Mouse (Mus musculus) liver, embryonic 12.5 days (tissue): ENCODE measurements around the gene Map2. TPM values are rescaled to one million over a fixed set of nuclear protein-coding genes. Genes with fewer than 3 reads are reported as not detected.

Source experiments
- ATAC-seq: fragments of 200-750 bp; cut with Nextera tagmentation; 2 replicates; pipeline ENCODE4 v1.8.0; 2017; ENCODE audit warnings: moderate number of reproducible peaks, mild to moderate bottlenecking, moderate library complexity
- H3K27ac ChIP-seq: fragments of 300-500 bp; sonication (generic); 2 replicates; pipeline ENCODE4 v1.5.1; 2016; ENCODE audit warnings: mild to moderate bottlenecking
- H3K27me3 ChIP-seq: fragments of 300-500 bp; sonication (generic); replicated peaks from 2 replicates; pipeline ENCODE4 v1.6.1; 2016; ENCODE audit warnings: mild to moderate bottlenecking, moderate library complexity
- H3K36me3 ChIP-seq: fragments of 300-500 bp; sonication (generic); 2 replicates; pipeline ENCODE4 v1.6.1; 2016; ENCODE audit warnings: mild to moderate bottlenecking, moderate library complexity
- H3K4me1 ChIP-seq: fragments of 300-500 bp; sonication (generic); 2 replicates; pipeline ENCODE4 v1.6.1; 2016
- H3K4me2 ChIP-seq: fragments of 300-500 bp; sonication (generic); 2 replicates; pipeline ENCODE4 v1.6.1; 2016; ENCODE audit warnings: mild to moderate bottlenecking, moderate library complexity
- H3K4me3 ChIP-seq: fragments of 300-500 bp; sonication (generic); 2 replicates; pipeline ENCODE4 v1.5.1; 2016; ENCODE audit warnings: mild to moderate bottlenecking, moderate library complexity
- H3K9ac ChIP-seq: fragments of 300-500 bp; sonication (generic); 2 replicates; pipeline ENCODE4 v1.6.1; 2016; ENCODE audit warnings: mild to moderate bottlenecking, moderate library complexity
- H3K9me3 ChIP-seq: fragments of 300-500 bp; sonication (generic); replicated peaks from 2 replicates; pipeline ENCODE4 v1.6.1; 2016; ENCODE audit warnings: mild to moderate bottlenecking, moderate library complexity
- WGBS: fragments of 180-500 bp; shearing (Covaris S2); methylation state at CpG from one replicate; pipeline ENCODE4 v1.1.7; 2016; ENCODE audit not compliant: insufficient replicate concordance; 5-methylcytosine and 5-hydroxymethylcytosine counted together
- polyA plus RNA-seq: library from polyadenylated mRNA; unstranded; fragments of >200 nt; fragmentation: Nextera tagmentation; extraction: Ambion mirVana; gene quantifications from 2 replicates; pipeline ENCODE4 v1.2.1, GENCODE M21; 2016

Map2 gene
- polyA plus RNA-seq, 1 experiment from 2014 or later, result 1.0 TPM

DNA sequence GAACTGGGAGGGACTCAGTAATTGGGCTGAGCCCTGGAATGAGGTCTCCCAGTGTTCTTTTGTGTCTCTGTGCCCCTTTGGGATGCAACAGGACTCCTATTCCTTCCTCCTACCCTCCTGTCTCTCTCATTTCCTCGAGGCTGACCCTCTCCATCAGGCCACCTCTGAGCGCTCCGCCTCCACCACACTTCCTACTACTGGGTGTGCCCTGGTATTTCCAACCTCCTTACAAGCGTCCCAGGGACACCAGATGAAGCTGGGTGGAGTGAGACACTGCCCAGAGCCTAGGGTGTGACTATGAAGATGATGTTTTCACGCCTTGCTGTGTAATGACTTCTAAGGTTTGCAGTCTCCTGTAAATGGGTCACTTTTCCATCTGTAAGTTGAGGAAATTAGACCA is 1.4 kb upstream of the Map2 start:
- Histone ChIP-seq H3K4me2 (no peak overlapping the region), H3K9ac (no peak overlapping the region), H3K4me3 (no peak overlapping the region), H3K27ac (no peak overlapping the region), H3K9me3 (no peaks in the 10 kb centered on the region), H3K36me3 (no peaks in the 10 kb centered on the region), H3K4me1 (0 out of 2 replicates have a peak, but pooled peaks cover 7% of the 10 kb centered on the region), H3K27me3 (peaks cover 24% of the 10 kb centered on the region)
- ATAC-seq, result no peak
- WGBS, result 44% methylated on average over 5 of the region's 5 CpGs

- Histone ChIP-seq H3K36me3 (no peaks in the 10 kb centered on the region), H3K9me3 (no peaks in the 10 kb centered on the region), H3K27ac (no peak overlapping the region), H3K4me3 (no peak overlapping the region), H3K4me2 (peak overlapping the region; percentile 74), H3K9ac (no peak overlapping the region), H3K4me1 (0 out of 2 replicates have a peak, but pooled peaks cover 7% of the 10 kb centered on the region), H3K27me3 (peaks cover 24% of the 10 kb centered on the region)
- ATAC-seq, result no peak
- 26% methylated on average over 9 of the region's 9 CpGs for WGBS
Measured at GRCm38 (mm10) chr1:66176012-66176837, 1.2 kb downstream of the Map2 start.

- Histone ChIP-seq H3K27me3 (peaks cover 24% of the 10 kb centered on the region), H3K4me1 (0 out of 2 replicates have a peak, but pooled peaks cover 7% of the 10 kb centered on the region), H3K9ac (no peak overlapping the region), H3K36me3 (no peaks in the 10 kb centered on the region), H3K27ac (no peak overlapping the region), H3K9me3 (no peaks in the 10 kb centered on the region), H3K4me3 (no peak overlapping the region), H3K4me2 (no peak overlapping the region)
- WGBS, result 77% methylated on average over 2 of the region's 2 CpGs
- ATAC-seq, result no peak
Measured at GRCm38 (mm10) chr1:66176838-66177105, 1.7 kb downstream of the Map2 start.

- no peak overlapping the region for H3K4me2 ChIP-seq
- H3K36me3 ChIP-seq, result no peaks in the 10 kb centered on the region
- H3K27me3 ChIP-seq, result peaks cover 24% of the 10 kb centered on the region
- 63% methylated on average over 4 of the region's 4 CpGs for WGBS
- H3K4me3 ChIP-seq, result no peak overlapping the region
- H3K9me3 ChIP-seq, result no peaks in the 10 kb centered on the region
- H3K4me1 ChIP-seq, result 0 out of 2 replicates have a peak, but pooled peaks cover 7% of the 10 kb centered on the region
- H3K27ac ChIP-seq, result no peak overlapping the region
- no peak overlapping the region for H3K9ac ChIP-seq
- no peak for ATAC-seq
Measured at GRCm38 (mm10) chr1:66177489-66178170, 2.6 kb downstream of the Map2 start.

- H3K4me1 ChIP-seq, result no peaks in the 10 kb centered on the region
- H3K36me3 ChIP-seq, result no peaks in the 10 kb centered on the region
- H3K4me2 ChIP-seq, result no peak overlapping the region
- no peak overlapping the region for H3K9ac ChIP-seq
- WGBS, result 70% methylated on average over 12 of the region's 12 CpGs
- no peak overlapping the region for H3K4me3 ChIP-seq
- ATAC-seq, result no peak
- H3K27me3 ChIP-seq, result no peaks in the 10 kb centered on the region
- no peaks in the 10 kb centered on the region for H3K9me3 ChIP-seq
- H3K27ac ChIP-seq, result no peak overlapping the region
Measured at GRCm38 (mm10) chr1:66187016-66187681, 12.1 kb downstream of the Map2 start.

DNA sequence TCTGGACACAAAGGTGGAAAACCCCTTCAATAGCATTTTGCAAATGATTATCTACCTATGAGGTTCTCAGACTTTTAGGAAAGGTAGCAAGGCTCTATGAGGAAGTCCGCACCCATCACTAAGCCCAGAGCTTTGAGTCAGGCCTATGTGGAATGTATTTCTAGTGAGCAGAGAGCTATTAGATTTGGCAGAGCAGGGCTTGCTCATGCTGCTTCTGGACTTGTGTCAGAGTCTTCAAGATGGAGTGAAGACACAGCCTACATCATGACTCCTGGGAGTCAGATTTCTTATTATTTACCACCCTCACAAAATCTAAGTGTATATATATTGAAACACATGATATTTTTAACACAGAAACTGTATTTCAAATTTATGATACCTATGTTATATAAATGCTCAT is 17.3 kb downstream of the Map2 start:
- no peak overlapping the region for H3K4me3 ChIP-seq
- H3K9me3 ChIP-seq, result no peaks in the 10 kb centered on the region
- H3K9ac ChIP-seq, result no peak overlapping the region
- ATAC-seq, result no peak
- no peaks in the 10 kb centered on the region for H3K4me1 ChIP-seq
- 80% methylated on average over 1 of the region's 1 CpGs for WGBS
- no peak overlapping the region for H3K4me2 ChIP-seq
- H3K27me3 ChIP-seq, result no peaks in the 10 kb centered on the region
- H3K27ac ChIP-seq, result no peak overlapping the region
- no peaks in the 10 kb centered on the region for H3K36me3 ChIP-seq

- WGBS, result 54% methylated on average over 2 of the region's 2 CpGs
- Histone ChIP-seq H3K27ac (no peak overlapping the region), H3K36me3 (no peaks in the 10 kb centered on the region), H3K4me2 (no peak overlapping the region), H3K9ac (no peak overlapping the region), H3K4me1 (no peaks in the 10 kb centered on the region), H3K9me3 (no peaks in the 10 kb centered on the region), H3K27me3 (no peaks in the 10 kb centered on the region), H3K4me3 (no peak overlapping the region)
- no peak for ATAC-seq
Measured at GRCm38 (mm10) chr1:66192891-66193290, 17.8 kb downstream of the Map2 start.

GRCm38 (mm10) chr1:66195040-66195726 is 20.1 kb downstream of the Map2 start:
- Histone ChIP-seq H3K36me3 (no peaks in the 10 kb centered on the region), H3K4me3 (no peak overlapping the region), H3K9ac (no peak overlapping the region), H3K4me1 (no peaks in the 10 kb centered on the region), H3K27ac (no peak overlapping the region), H3K9me3 (no peaks in the 10 kb centered on the region), H3K4me2 (no peak overlapping the region), H3K27me3 (no peaks in the 10 kb centered on the region)
- WGBS, result 73% methylated on average over 13 of the region's 13 CpGs
- ATAC-seq, result no peak

DNA sequence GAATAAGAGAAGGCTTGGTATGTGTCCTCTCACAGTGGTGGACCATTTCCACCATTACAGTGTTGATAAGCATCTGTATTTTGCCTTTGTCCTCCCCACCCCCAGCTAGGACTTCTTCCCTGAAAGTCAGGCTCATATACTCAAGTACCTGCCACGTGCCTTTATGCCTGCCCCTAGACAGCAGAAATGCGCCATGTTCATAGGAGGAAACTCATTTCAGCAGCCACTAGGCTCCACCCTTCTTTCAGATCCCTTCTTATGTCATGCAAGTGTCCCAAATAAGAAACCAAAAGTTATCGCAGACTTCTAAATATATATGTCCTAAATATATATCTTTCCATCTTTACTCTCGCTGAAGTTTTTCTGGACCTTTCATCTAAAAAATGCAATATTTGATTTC is 21.2 kb downstream of the Map2 start:
- Histone ChIP-seq H3K9me3 (no peaks in the 10 kb centered on the region), H3K4me2 (no peak overlapping the region), H3K4me3 (no peak overlapping the region), H3K4me1 (no peaks in the 10 kb centered on the region), H3K27me3 (no peaks in the 10 kb centered on the region), H3K9ac (no peak overlapping the region), H3K36me3 (no peaks in the 10 kb centered on the region), H3K27ac (no peak overlapping the region)
- ATAC-seq, result no peak
- 66% methylated on average over 4 of the region's 4 CpGs for WGBS

- H3K9ac ChIP-seq, result no peak overlapping the region
- ATAC-seq, result no peak
- WGBS, result 77% methylated on average over 4 of the region's 4 CpGs
- no peak overlapping the region for H3K27ac ChIP-seq
- no peaks in the 10 kb centered on the region for H3K4me1 ChIP-seq
- no peaks in the 10 kb centered on the region for H3K9me3 ChIP-seq
- H3K4me3 ChIP-seq, result no peak overlapping the region
- H3K4me2 ChIP-seq, result no peak overlapping the region
- H3K27me3 ChIP-seq, result no peaks in the 10 kb centered on the region
- no peaks in the 10 kb centered on the region for H3K36me3 ChIP-seq
Measured at GRCm38 (mm10) chr1:66196716-66197115, 21.6 kb downstream of the Map2 start.

DNA sequence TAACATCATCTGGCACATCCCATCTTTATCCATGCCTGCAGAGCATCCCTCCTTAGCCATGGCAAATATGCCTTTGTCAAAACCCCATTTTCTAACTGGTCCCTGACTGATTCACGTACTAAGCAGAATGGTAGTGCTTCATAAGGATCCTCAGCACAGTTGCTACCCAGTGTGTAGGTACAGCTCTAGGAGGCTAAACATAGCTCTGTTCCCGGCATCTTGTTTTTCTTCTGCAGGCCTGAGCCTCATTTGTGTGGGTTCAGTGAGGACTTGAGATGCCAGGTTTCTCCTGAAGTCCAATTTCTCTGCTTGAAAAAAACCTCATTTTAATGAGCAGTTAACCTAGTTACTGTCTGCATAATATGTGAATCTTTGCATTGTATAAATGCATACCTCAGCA is 30.4 kb downstream of the Map2 start:
- Histone ChIP-seq H3K27ac (no peak overlapping the region), H3K9me3 (no peaks in the 10 kb centered on the region), H3K4me2 (no peak overlapping the region), H3K4me3 (no peak overlapping the region), H3K9ac (no peak overlapping the region), H3K27me3 (no peaks in the 10 kb centered on the region), H3K36me3 (no peaks in the 10 kb centered on the region), H3K4me1 (no peaks in the 10 kb centered on the region)
- no peak for ATAC-seq
- 70% methylated on average over 2 of the region's 2 CpGs for WGBS

DNA sequence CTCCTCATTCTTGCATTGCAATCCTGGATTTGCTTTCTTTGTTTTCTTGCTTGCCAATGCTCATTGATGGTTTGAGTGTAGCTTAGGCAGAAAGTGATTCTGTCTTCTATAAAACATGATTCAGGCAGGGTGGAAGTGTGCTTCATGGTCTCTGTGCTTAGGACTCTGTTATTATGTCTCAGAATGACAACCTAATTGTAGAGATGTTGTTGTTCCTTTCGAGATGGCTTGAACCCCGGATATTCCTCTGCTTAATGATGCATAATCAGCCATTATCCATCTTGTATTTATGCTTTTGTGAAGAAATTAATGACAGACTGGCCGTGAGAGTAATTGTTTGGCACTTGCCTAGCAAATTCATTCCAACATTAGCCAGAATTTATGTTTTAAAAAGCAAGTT is 31.8 kb downstream of the Map2 start:
- no peak overlapping the region for H3K9ac ChIP-seq
- H3K9me3 ChIP-seq, result no peaks in the 10 kb centered on the region

More for the DNA sequence above, 31.8 kb downstream of the Map2 start:
- Histone ChIP-seq H3K36me3 (no peaks in the 10 kb centered on the region), H3K4me3 (no peak overlapping the region), H3K27me3 (no peaks in the 10 kb centered on the region), H3K4me2 (no peak overlapping the region), H3K4me1 (no peaks in the 10 kb centered on the region), H3K27ac (no peak overlapping the region)
- 49% methylated on average over 3 of the region's 3 CpGs for WGBS
- no peak for ATAC-seq
